Mouse (Mus musculus) embryo, embryonic 10 days (tissue): ENCODE measurements around the gene Vwa8.

Source experiments
- DNase-seq: peaks from one replicate; pipeline ENCODE4 v3.0.0-alpha.2; 2015; ENCODE audit warnings: low spot score

Vwa8 gene

GRCm38 (mm10) chr14:79144278-79145224, 295.7 kb downstream of the Vwa8 start:
- no peak for DNase-seq

GRCm38 (mm10) chr14:79151711-79152110, 302.9 kb downstream of the Vwa8 start:
- no peak for DNase-seq

- DNase-seq: no peak
Observed at GRCm38 (mm10) chr14:79153896-79154295, 305.0 kb downstream of the Vwa8 start.

- DNase-seq: no peak
Observed at GRCm38 (mm10) chr14:79154961-79155360, 306.1 kb downstream of the Vwa8 start.

GRCm38 (mm10) chr14:79156526-79157411, 307.9 kb downstream of the Vwa8 start:
- DNase-seq: no peak

- no peak for DNase-seq
Observed at GRCm38 (mm10) chr14:79157451-79158218, 308.8 kb downstream of the Vwa8 start.

- no peak for DNase-seq
Observed at GRCm38 (mm10) chr14:79158219-79158521, 309.3 kb downstream of the Vwa8 start.

- no peak for DNase-seq
Observed at GRCm38 (mm10) chr14:79158673-79159200, 309.9 kb downstream of the Vwa8 start.

GRCm38 (mm10) chr14:79159451-79159850, 310.6 kb downstream of the Vwa8 start:
- DNase-seq: no peak

- DNase-seq: no peak
Observed at GRCm38 (mm10) chr14:79160486-79160885, 311.6 kb downstream of the Vwa8 start.

- no peak for DNase-seq
Observed at GRCm38 (mm10) chr14:79160966-79161365, 312.1 kb downstream of the Vwa8 start.

- no peak for DNase-seq
Observed at GRCm38 (mm10) chr14:79161741-79162140, 312.9 kb downstream of the Vwa8 start.

GRCm38 (mm10) chr14:79162678-79163077, 313.8 kb downstream of the Vwa8 start:
- DNase-seq: no peak

- DNase-seq: no peak
Observed at GRCm38 (mm10) chr14:79164334-79164733, 315.5 kb downstream of the Vwa8 start.

GRCm38 (mm10) chr14:79164925-79165324, 316.1 kb downstream of the Vwa8 start:
- DNase-seq: peak; percentile 31

- no peak for DNase-seq
Observed at GRCm38 (mm10) chr14:79174526-79174925, 325.7 kb downstream of the Vwa8 start.

GRCm38 (mm10) chr14:79177754-79178153, 328.9 kb downstream of the Vwa8 start:
- no peak for DNase-seq

- no peak for DNase-seq
Observed at GRCm38 (mm10) chr14:79178247-79178646, 329.4 kb downstream of the Vwa8 start.

GRCm38 (mm10) chr14:79180078-79180730, 331.4 kb downstream of the Vwa8 start:
- DNase-seq: peak; percentile 33

GRCm38 (mm10) chr14:79181748-79182147, 332.9 kb downstream of the Vwa8 start:
- DNase-seq: no peak

- DNase-seq: no peak
Observed at GRCm38 (mm10) chr14:79182801-79183200, 333.9 kb downstream of the Vwa8 start.
